Mouse (Mus musculus) small intestine, adult 2 months (tissue): ENCODE results near the gene Rnf5. TPM values are rescaled to one million over a fixed set of nuclear protein-coding genes. Genes with fewer than 3 reads are reported as not detected.

Experiments
- H3K27ac ChIP-seq: fragments of 200-500 bp; 2 replicates; pipeline ENCODE4 v1.5.1; 2012; ENCODE audit warnings: low read depth, low read length, control low read depth, inconsistent platforms; ENCODE audit not compliant: insufficient read depth
- H3K27me3 ChIP-seq: fragments of 200-500 bp; 2 replicates; pipeline ENCODE4 v1.6.1; 2012; ENCODE audit warnings: mild to moderate bottlenecking, moderate library complexity, low read length, inconsistent platforms; ENCODE audit not compliant: control insufficient read depth, insufficient read depth
- H3K36me3 ChIP-seq: fragments of 200-500 bp; 2 replicates; pipeline ENCODE4 v1.6.1; 2012; ENCODE audit warnings: mild to moderate bottlenecking, low read length, control low read depth, inconsistent platforms; ENCODE audit not compliant: control insufficient read depth, insufficient read depth
- H3K4me1 ChIP-seq: fragments of 200-500 bp; 2 replicates; pipeline ENCODE4 v1.6.1; 2012; ENCODE audit warnings: low read length, inconsistent platforms, mixed read lengths; ENCODE audit not compliant: control insufficient read depth, insufficient read depth, insufficient read length
- H3K4me3 ChIP-seq: fragments of 200-500 bp; 2 replicates; pipeline ENCODE4 v1.5.1; 2012; ENCODE audit warnings: low read depth, mild to moderate bottlenecking, control low read depth, inconsistent platforms, low read length, moderate library complexity
- CTCF ChIP-seq: fragments of 200-500 bp; IDR thresholded peaks from 2 replicates; pipeline ENCODE4 v1.5.1; 2012; ENCODE audit warnings: low read depth, mild to moderate bottlenecking, control low read depth, inconsistent platforms, low read length, moderate library complexity, mixed read lengths; ENCODE audit not compliant: insufficient replicate concordance, insufficient read length; ENCODE audit errors: extremely low read depth
- POLR2A ChIP-seq: fragments of 200-500 bp; IDR thresholded peaks from 2 replicates; pipeline ENCODE4 v1.6.1; 2012; ENCODE audit warnings: low read depth, mild to moderate bottlenecking, control low read depth, inconsistent platforms, low read length, moderate library complexity
- WGBS: fragments of 180-500 bp; shearing (Covaris S2); methylation state at CpG from one replicate; pipeline ENCODE4 v1.1.7; 2018; 5-methylcytosine and 5-hydroxymethylcytosine counted together
- polyA plus RNA-seq: library from polyadenylated mRNA; depleted of rRNA; stranded (reverse); fragments of >200 nt; gene quantifications from 2 replicates; pipeline ENCODE4 v1.2.3, GENCODE M21; 2012; rRNA removed

Gene Rnf5
- polyA plus RNA-seq, 1 experiment: 147 TPM

- H3K4me3 ChIP-seq: no peak overlapping the region
- 86% methylated on average over 11 of the region's 11 CpGs for WGBS
- H3K27me3 ChIP-seq: no peaks in the 10 kb centered on the region
- no peak overlapping the region for H3K27ac ChIP-seq
- peaks cover 3% of the 10 kb centered on the region; the same call in 1 of the 2 replicates for H3K4me1 ChIP-seq
- H3K36me3 ChIP-seq: no peaks in the 10 kb centered on the region
- TF ChIP-seq POLR2A (no peak), CTCF (no peak)
Observed at GRCm38 (mm10) chr17:34557411-34557810, 46.1 kb downstream of the Rnf5 start.

DNA sequence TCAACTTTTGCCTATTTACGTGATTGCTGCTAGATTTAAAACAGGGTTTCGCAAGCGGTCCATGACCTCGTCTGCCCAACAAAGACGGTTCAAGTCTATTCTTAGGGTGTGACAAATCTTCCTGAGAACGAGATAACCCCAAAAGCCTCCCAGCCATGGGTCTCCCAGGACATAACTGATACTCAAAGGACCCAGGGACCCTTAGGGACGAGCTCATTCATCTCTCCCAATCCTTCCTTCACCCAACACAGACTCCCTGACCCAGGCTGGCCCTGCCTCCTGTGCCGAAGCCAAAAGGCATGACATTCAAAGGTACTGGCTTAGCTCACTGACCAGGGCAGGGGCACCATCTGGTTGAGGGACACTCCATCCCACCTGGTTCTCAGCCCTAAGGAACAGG is 47.1 kb downstream of the Rnf5 start:
- 71% methylated on average over 8 of the region's 8 CpGs for WGBS
- no peaks in the 10 kb centered on the region for H3K27me3 ChIP-seq
- no peak overlapping the region for H3K4me3 ChIP-seq
- no peak overlapping the region for H3K27ac ChIP-seq
- TF ChIP-seq CTCF (no peak), POLR2A (no peak)
- no peaks in the 10 kb centered on the region for H3K36me3 ChIP-seq
- H3K4me1 ChIP-seq: peaks cover 3% of the 10 kb centered on the region; the same call in 1 of the 2 replicates

- 11% methylated on average over 5 of the region's 5 CpGs for WGBS
Observed at GRCm38 (mm10) chr17:34555483-34555882, 48.0 kb downstream of the Rnf5 start.

More at GRCm38 (mm10) chr17:34555483-34555882, 48.0 kb downstream of the Rnf5 start:
- H3K27ac ChIP-seq: no peak overlapping the region
- H3K36me3 ChIP-seq: no peaks in the 10 kb centered on the region
- peaks cover 3% of the 10 kb centered on the region; the same call in 1 of the 2 replicates for H3K4me1 ChIP-seq
- H3K4me3 ChIP-seq: no peak overlapping the region
- peak; percentile 88; the same call in 1 of the 2 replicates for TF ChIP-seq CTCF
- no peak for TF ChIP-seq POLR2A
- no peaks in the 10 kb centered on the region for H3K27me3 ChIP-seq

Other genes starting within 250 kb of the Rnf5 start
- gene Btnl2, start 248.9 kb downstream of the Rnf5 start, polyA plus RNA-seq: 43.4 and 105 TPM in 2 replicates
- gene Btnl1, start 226.6 kb downstream of the Rnf5 start, polyA plus RNA-seq: 78.7 and 178 TPM in 2 replicates
- gene BC051142, start 204.9 kb downstream of the Rnf5 start, polyA plus RNA-seq: not detected in 2 replicates
- gene Btnl4, start 126.4 kb downstream of the Rnf5 start, polyA plus RNA-seq: 19.3 and 61.4 TPM in 2 replicates
- gene Btnl6, start 86.3 kb downstream of the Rnf5 start, polyA plus RNA-seq: 33.4 and 104 TPM in 2 replicates
- gene Notch4, start 39.4 kb downstream of the Rnf5 start, polyA plus RNA-seq: 12.1 and 16.7 TPM in 2 replicates
- 3.5 and 8.1 TPM in 2 replicates for gene Gpsm3, start 13.9 kb downstream of the Rnf5 start, polyA plus RNA-seq
- 16.1 and 32.2 TPM in 2 replicates for gene Pbx2, start 12.4 kb downstream of the Rnf5 start, polyA plus RNA-seq
- gene Ager, start 5.8 kb downstream of the Rnf5 start, polyA plus RNA-seq: 0.90 and 1.7 TPM in 2 replicates
- 210 and 330 TPM in 2 replicates for gene Agpat1, start 572 bp upstream of the Rnf5 start, polyA plus RNA-seq
- 1.8 and 2.3 TPM in 2 replicates for gene Egfl8, start 12.3 kb upstream of the Rnf5 start, polyA plus RNA-seq
- 17.3 and 22.0 TPM in 2 replicates for gene Ppt2, start 24.8 kb upstream of the Rnf5 start, polyA plus RNA-seq
- gene Prrt1, start 25.8 kb upstream of the Rnf5 start, polyA plus RNA-seq: 5.5 and 8.0 TPM in 2 replicates
- gene Fkbpl, start 41.1 kb upstream of the Rnf5 start, polyA plus RNA-seq: 2.5 and 9.3 TPM in 2 replicates
- gene Atf6b, start 43.5 kb upstream of the Rnf5 start, polyA plus RNA-seq: 26.6 and 48.0 TPM in 2 replicates
- gene Tnxb, start 66.8 kb upstream of the Rnf5 start, polyA plus RNA-seq: 12.1 and 12.5 TPM in 2 replicates
- 16.8 and 17.2 TPM in 2 replicates for gene C4b, start 140.2 kb upstream of the Rnf5 start, polyA plus RNA-seq
- 0.18 and 0.67 TPM in 2 replicates for gene Cyp21a1, start 200.9 kb upstream of the Rnf5 start, polyA plus RNA-seq
- 28.6 and 56.3 TPM in 2 replicates for gene Stk19, start 233.3 kb upstream of the Rnf5 start, polyA plus RNA-seq
- 31.5 and 51.8 TPM in 2 replicates for gene Dxo, start 233.3 kb upstream of the Rnf5 start, polyA plus RNA-seq
- gene Skiv2l, start 246.5 kb upstream of the Rnf5 start, polyA plus RNA-seq: 48.1 and 79.3 TPM in 2 replicates
- 7.8 and 18.3 TPM in 2 replicates for gene Nelfe, start 246.7 kb upstream of the Rnf5 start, polyA plus RNA-seq